In genomic region chr5:111330417-111331098, GRCm38 (mm10) we compare ENCODE assay signal across 8 mouse cellular contexts. TPM values are rescaled to one million over a fixed set of nuclear protein-coding genes. Genes with fewer than 3 reads are reported as not detected.
DNase-seq lines count a peak whose midpoint lies in the region; ATAC-seq lines count a peak whose summit lies in the region.

TSS of gene Pitpnb (plus strand) at chr5:111330763.

- peak within 1 kb of the TSS; percentile 91 for H3K9ac ChIP-seq in intestine, embryonic 14.5 days (ENCODE audit: low read length)

- peak; percentile 99 for DNase-seq in adrenal gland, adult (ENCODE audit: inconsistent age in 2 of 2, low spot score in 1 of 2)
- peak; percentile 98 for DNase-seq in embryo, embryonic 10.5 days (ENCODE audit: low spot score)
- DNase-seq in gastrocnemius, postnatal 25 days: peak; percentile 98
- DNase-seq in intestine, embryonic 14.5 days (ENCODE audit: low spot score): peak; percentile 96
- DNase-seq in left cerebral cortex, postnatal 14 days (ENCODE audit: low spot score in 2 of 2): peak; percentile 98 to 99
- peak; percentile 98 for DNase-seq in mesoderm, embryonic 11.5 days (ENCODE audit: low read depth, low spot score)
- peak; percentile 96 for DNase-seq in right cerebral cortex, postnatal 36 days (ENCODE audit: low spot score in 2 of 2)
- peak; percentile 96 for DNase-seq in yolk sac, embryonic 10.5 days (ENCODE audit: low spot score)

- intact Hi-C loops in left cerebral cortex, postnatal 14 days (cut with DNase I): no loop called here

- H3K27me3 ChIP-seq in intestine, embryonic 14.5 days (replicated peaks; ENCODE audit: control insufficient read depth, insufficient read depth, low read length): no peaks in the 10 kb centered on the region

- peak within 1 kb of the TSS; percentile 85 for H3K4me2 ChIP-seq in intestine, embryonic 14.5 days (ENCODE audit: low read length)

- no peaks in the 10 kb centered on the region for H3K9me3 ChIP-seq in intestine, embryonic 14.5 days (ENCODE audit: control insufficient read depth, low read length)

- WGBS in intestine, embryonic 14.5 days: under 1% methylated on average over 76 of the region's 78 CpGs

- peak; percentile 98 for ATAC-seq in intestine, embryonic 14.5 days (replicated peaks; ENCODE audit: low FRiP score, low TSS enrichment, low read depth)

- H3K36me3 ChIP-seq in intestine, embryonic 14.5 days (ENCODE audit: control insufficient read depth, insufficient read depth, low read length): peaks cover 10% of the 10 kb centered on the region

- H3K4me1 ChIP-seq in intestine, embryonic 14.5 days (replicated peaks; ENCODE audit: control insufficient read depth, insufficient read depth, low read length): peaks cover 11% of the 10 kb centered on the region

- H3K4me3 ChIP-seq in intestine, embryonic 14.5 days (ENCODE audit: low read depth, low read length): peak within 1 kb of the TSS; percentile 97

- H3K27ac ChIP-seq in intestine, embryonic 14.5 days (ENCODE audit: low read depth): peak within 1 kb of the TSS; percentile 68

RNA-seq across cellular contexts. Expression of gene Pitpnb, which starts in this region (rescaled TPM):
- total RNA-seq in gastrocnemius, postnatal 25 days (2021): 10 to 100 TPM; 20.3 to 21.1 TPM
- 114 and 115 TPM in 2 replicates for polyA plus RNA-seq in intestine, embryonic 14.5 days (2014; fragmentation: Nextera tagmentation; extraction: Ambion mirVana)
- total RNA-seq in left cerebral cortex, postnatal 14 days (2021): 10 to 100 TPM; 71.3 to 71.8 TPM

Comparison
In these comparisons a context has a peak if more than half of its experiments do, and no peak if none do; other contexts are left out.
1. Peak in every context shown above with its lines: DNase-seq, ATAC-seq, H3K4me3 ChIP-seq and H3K27ac ChIP-seq.